Mouse (Mus musculus) MEL (cell line): ENCODE measurements around the gene Rbm47. TPM values are rescaled to one million over a fixed set of nuclear protein-coding genes. Genes with fewer than 3 reads are reported as not detected.

Experiments
- DNase-seq: peaks from one replicate; pipeline ENCODE4 v3.0.0; 2011; ENCODE audit warnings: low read depth, low spot score
- H3K27ac ChIP-seq: 2 replicates; pipeline ENCODE4 v1.5.1; 2012; ENCODE audit warnings: low read depth, mild to moderate bottlenecking, control low read depth, low read length, moderate library complexity; ENCODE audit not compliant: control insufficient read depth
- H3K27me3 ChIP-seq, 2 experiments: fragments of 150-350 bp in 1 of 2; sonication (generic) in 1 of 2; 2 replicates each; pipeline ENCODE4 v1.6.1; 2012; ENCODE audit warnings: low read length in 2 of 2, mild to moderate bottlenecking in 2 of 2, improper control_type of control experiment in 1 of 2, moderate library complexity in 1 of 2; ENCODE audit not compliant: insufficient read depth in 2 of 2, control insufficient read depth in 1 of 2
- H3K36me3 ChIP-seq, 2 experiments: 2 replicates each; pipeline ENCODE4 v1.6.1; 2012 to 2014; ENCODE audit warnings: low read length in 2 of 2, improper control_type of control experiment in 1 of 2, inconsistent platforms in 1 of 2, mild to moderate bottlenecking in 1 of 2; ENCODE audit not compliant: insufficient read depth in 2 of 2, control insufficient read depth in 1 of 2
- H3K4me1 ChIP-seq, 2 experiments: fragments of 150-350 bp in 1 of 2; sonication (generic) in 1 of 2; 2 replicates each; pipeline ENCODE4 v1.6.1; 2012; ENCODE audit warnings: low read length in 2 of 2, improper control_type of control experiment in 1 of 2, mild to moderate bottlenecking in 1 of 2; ENCODE audit not compliant: insufficient read depth in 2 of 2, control insufficient read depth in 1 of 2
- H3K4me3 ChIP-seq, 2 experiments: fragments of 150-350 bp in 1 of 2; sonication (generic) in 1 of 2; 2 replicates each; pipeline ENCODE4 v1.5.1; 2012; ENCODE audit warnings: low read depth in 2 of 2, low read length in 2 of 2, mild to moderate bottlenecking in 2 of 2, moderate library complexity in 2 of 2, control low read depth in 1 of 2, improper control_type of control experiment in 1 of 2; ENCODE audit not compliant: control insufficient read depth in 1 of 2, insufficient read depth in 1 of 2
- H3K79me2 ChIP-seq: 2 replicates; pipeline ENCODE4 v1.6.1; 2012; ENCODE audit warnings: mild to moderate bottlenecking, low read length, moderate library complexity; ENCODE audit not compliant: control insufficient read depth, poor library complexity, insufficient read depth
- H3K9ac ChIP-seq: 2 replicates; pipeline ENCODE4 v1.6.1; 2012; ENCODE audit warnings: low read depth, mild to moderate bottlenecking, control low read depth, low read length, moderate library complexity; ENCODE audit not compliant: control insufficient read depth, poor library complexity, severe bottlenecking
- H3K9me3 ChIP-seq: fragments of 150-350 bp; sonication (generic); replicated peaks from 2 replicates; pipeline ENCODE4 v1.6.1; 2012; ENCODE audit warnings: mild to moderate bottlenecking, low read length, improper control_type of control experiment, moderate library complexity; ENCODE audit not compliant: insufficient read depth
- CHD1 ChIP-seq: IDR thresholded peaks from 2 replicates; pipeline ENCODE4 v1.6.1; 2012; ENCODE audit warnings: low read depth, mild to moderate bottlenecking, inconsistent platforms, low read length, improper control_type of control experiment
- CHD2 ChIP-seq: IDR thresholded peaks from 2 replicates; pipeline ENCODE4 v1.6.1; 2011; ENCODE audit warnings: low read length, improper control_type of control experiment
- CTCF ChIP-seq, 3 experiments: IDR thresholded peaks in 2 of 3; conservative IDR thresholded peaks in 1 of 3; 2 replicates each; pipeline ENCODE4 v1.5.1; 2011 to 2012; ENCODE audit warnings: low read length in 3 of 3, low read depth in 2 of 3, mild to moderate bottlenecking in 2 of 3, improper control_type of control experiment in 1 of 3, inconsistent platforms in 1 of 3, mixed read lengths in 1 of 3, moderate library complexity in 1 of 3; ENCODE audit not compliant: control insufficient read depth in 1 of 3, insufficient read depth in 1 of 3, poor library complexity in 1 of 3, severe bottlenecking in 1 of 3
- ELF1 ChIP-seq: IDR thresholded peaks from 2 replicates; pipeline ENCODE4 v1.6.1; 2014; ENCODE audit warnings: low read depth, mild to moderate bottlenecking, inconsistent platforms, low read length, improper control_type of control experiment, moderate library complexity
- GABPA ChIP-seq: IDR thresholded peaks from 2 replicates; pipeline ENCODE4 v1.6.1; 2012; ENCODE audit warnings: low read depth, mild to moderate bottlenecking, inconsistent platforms, low read length, improper control_type of control experiment, moderate library complexity
- GATA1 ChIP-seq: IDR thresholded peaks from 2 replicates; pipeline ENCODE4 v1.6.1; 2011; ENCODE audit warnings: low read depth, low read length, improper control_type of control experiment
- HCFC1 ChIP-seq: IDR thresholded peaks from 2 replicates; pipeline ENCODE4 v1.6.1; 2012; ENCODE audit warnings: low read depth, mild to moderate bottlenecking, inconsistent platforms, low read length, improper control_type of control experiment, moderate library complexity
- JUND ChIP-seq: IDR thresholded peaks from 2 replicates; pipeline ENCODE4 v1.6.1; 2011; ENCODE audit warnings: low read depth, mild to moderate bottlenecking, improper control_type of control experiment, low read length
- KAT2A ChIP-seq: conservative IDR thresholded peaks from 2 replicates; pipeline ENCODE4 v1.6.1; 2012; ENCODE audit warnings: low read depth, low read length, improper control_type of control experiment, inconsistent platforms
- MAFK ChIP-seq: IDR thresholded peaks from 2 replicates; pipeline ENCODE4 v1.6.1; 2011; ENCODE audit warnings: low read depth, mild to moderate bottlenecking, low read length, improper control_type of control experiment, borderline replicate concordance
- MXI1 ChIP-seq: IDR thresholded peaks from 2 replicates; pipeline ENCODE4 v1.6.1; 2011; ENCODE audit warnings: mild to moderate bottlenecking, low read depth, low read length, improper control_type of control experiment
- MYB ChIP-seq: IDR thresholded peaks from 2 replicates; pipeline ENCODE4 v1.6.1; 2011; ENCODE audit warnings: mild to moderate bottlenecking, low read depth, low read length, improper control_type of control experiment
- MYC ChIP-seq: IDR thresholded peaks from 2 replicates; pipeline ENCODE4 v1.6.1; 2011; ENCODE audit warnings: low read depth, mild to moderate bottlenecking, low read length, improper control_type of control experiment, moderate library complexity
- NELFE ChIP-seq: IDR thresholded peaks from 2 replicates; pipeline ENCODE4 v1.6.1; 2011; ENCODE audit warnings: low read depth, low read length, improper control_type of control experiment
- POLR2A ChIP-seq, 2 experiments: IDR thresholded peaks; 2 replicates each; pipeline ENCODE4 v1.6.1; 2011 to 2012; ENCODE audit warnings: low read length in 2 of 2, mild to moderate bottlenecking in 2 of 2, control low read depth in 1 of 2, improper control_type of control experiment in 1 of 2, low read depth in 1 of 2, moderate library complexity in 1 of 2; ENCODE audit not compliant: control insufficient read depth in 1 of 2, insufficient read depth in 1 of 2, poor library complexity in 1 of 2
- POLR2AphosphoS5 ChIP-seq: IDR thresholded peaks from 2 replicates; pipeline ENCODE4 v1.6.1; 2012; ENCODE audit warnings: low read depth, borderline replicate concordance, mild to moderate bottlenecking, inconsistent platforms, low read length, moderate library complexity, mixed read lengths
- RCOR1 ChIP-seq: IDR thresholded peaks from 2 replicates; pipeline ENCODE4 v1.6.1; 2012; ENCODE audit warnings: low read depth, mild to moderate bottlenecking, inconsistent platforms, low read length, improper control_type of control experiment
- SIN3A ChIP-seq: IDR thresholded peaks from 2 replicates; pipeline ENCODE4 v1.6.1; 2012; ENCODE audit warnings: low read length, improper control_type of control experiment, inconsistent platforms
- SMC3 ChIP-seq: IDR thresholded peaks from 2 replicates; pipeline ENCODE4 v1.6.1; 2011; ENCODE audit warnings: low read depth, low read length, improper control_type of control experiment
- TAL1 ChIP-seq: IDR thresholded peaks from 2 replicates; pipeline ENCODE4 v1.6.1; 2012; ENCODE audit warnings: mild to moderate bottlenecking, inconsistent platforms, low read length, moderate library complexity, mixed read lengths
- UBTF ChIP-seq: IDR thresholded peaks from 2 replicates; pipeline ENCODE4 v1.6.1; 2012; ENCODE audit warnings: low read depth, mild to moderate bottlenecking, inconsistent platforms, low read length, improper control_type of control experiment, moderate library complexity, borderline replicate concordance; ENCODE audit not compliant: insufficient read depth
- USF1 ChIP-seq: IDR thresholded peaks from 2 replicates; pipeline ENCODE4 v1.6.1; 2014; ENCODE audit warnings: low read depth, mild to moderate bottlenecking, inconsistent platforms, low read length, improper control_type of control experiment, moderate library complexity
- ZMIZ1 ChIP-seq: IDR thresholded peaks from 2 replicates; pipeline ENCODE4 v1.6.1; 2012; ENCODE audit warnings: low read depth, mild to moderate bottlenecking, inconsistent platforms, low read length, improper control_type of control experiment, moderate library complexity
- polyA plus RNA-seq, 2 experiments: library from polyadenylated mRNA; stranded (reverse) in 1 of 2; unstranded in 1 of 2; fragments of >175 nt in 1 of 2; fragments of >200 nt in 1 of 2; gene quantifications; 2 replicates each; pipeline versions ENCODE4 v1.2.1 to v1.2.4; 2012; ENCODE audit warnings: low replicate concordance in 2 of 2, low read depth in 1 of 2; ENCODE audit not compliant: insufficient read length in 2 of 2, insufficient read depth in 1 of 2, missing spikeins in 1 of 2
- total RNA-seq: library from RNA; depleted of rRNA; stranded (reverse); fragments of 300-350 nt; gene quantifications from 2 replicates; pipeline ENCODE4 v1.2.3, GENCODE M21; 2012

Gene Rbm47
- total and polyA plus RNA-seq, 3 experiments = not detected

DNA sequence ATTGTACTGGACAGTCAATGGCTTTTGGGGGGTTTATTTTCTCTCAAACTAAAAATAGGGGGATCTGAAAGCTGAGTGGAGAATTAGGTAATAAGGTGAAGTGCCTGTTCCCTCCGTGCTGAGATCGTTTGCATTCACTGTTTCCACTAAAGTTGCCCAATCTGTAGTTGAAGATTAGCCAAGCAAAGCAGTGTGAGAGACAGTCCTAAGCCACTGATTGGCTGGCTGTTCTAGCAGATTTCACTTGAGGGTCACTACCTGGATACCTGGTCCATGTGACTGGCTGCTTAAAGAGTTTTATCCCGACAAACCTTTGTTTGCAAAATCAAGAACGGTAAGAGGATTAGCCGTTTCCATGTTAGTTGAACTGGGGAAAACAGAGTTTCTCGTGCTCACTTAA, 58.7 kb downstream of the Rbm47 start:
- H3K27ac ChIP-seq = no peak overlapping the region
- no peaks in the 10 kb centered on the region for H3K79me2 ChIP-seq
- H3K4me1 ChIP-seq = no peaks in the 10 kb centered on the region
- peaks cover 1 to 4% of the 10 kb centered on the region in 2 experiments; a peak in 3 of 4 replicates for H3K27me3 ChIP-seq
- no peak overlapping the region for H3K9ac ChIP-seq
- H3K36me3 ChIP-seq = no peaks in the 10 kb centered on the region
- H3K4me3 ChIP-seq = no peak overlapping the region
- TF ChIP-seq MAFK (no peak), SMC3 (no peak), HCFC1 (no peak), CTCF (IDR thresholded peaks at IDR 0.05 in 2 of 3, conservative IDR thresholded peaks at IDR 0.05 in 1 of 3; ENCODE audit: control insufficient read depth in 1 of 3, insufficient read depth in 1 of 3, low read depth in 2 of 3, low read length in 3 of 3, poor library complexity in 1 of 3, severe bottlenecking in 1 of 3) (no peak), MYB (no peak), GABPA (no peak), UBTF (no peak), CHD2 (no peak), ELF1 (no peak), MXI1 (no peak), JUND (no peak), SIN3A (no peak)
- TF ChIP-seq, all 39 proteins: peak for 0
- no peak for DNase-seq
- no peaks in the 10 kb centered on the region for H3K9me3 ChIP-seq

DNA sequence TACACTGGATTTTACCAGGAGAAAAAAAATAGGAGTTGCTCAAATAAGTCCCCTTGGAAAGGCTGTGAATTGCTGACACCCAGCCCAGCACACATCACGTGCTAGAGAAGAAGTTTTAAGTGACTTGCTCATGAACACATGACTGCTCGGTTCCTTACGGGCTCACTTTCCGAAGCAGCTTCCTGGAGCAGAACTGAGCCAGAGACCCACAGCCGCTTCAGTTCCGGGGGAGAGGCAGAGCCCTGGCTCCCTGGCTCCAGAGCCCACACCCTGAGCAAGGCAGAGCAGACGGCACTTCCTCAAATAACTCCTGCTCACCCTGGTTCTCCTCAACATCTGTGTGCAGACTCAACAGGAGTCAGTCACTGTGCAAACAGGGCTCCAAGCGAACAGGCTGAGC, 60.9 kb downstream of the Rbm47 start:
- DNase-seq = no peak

DNA sequence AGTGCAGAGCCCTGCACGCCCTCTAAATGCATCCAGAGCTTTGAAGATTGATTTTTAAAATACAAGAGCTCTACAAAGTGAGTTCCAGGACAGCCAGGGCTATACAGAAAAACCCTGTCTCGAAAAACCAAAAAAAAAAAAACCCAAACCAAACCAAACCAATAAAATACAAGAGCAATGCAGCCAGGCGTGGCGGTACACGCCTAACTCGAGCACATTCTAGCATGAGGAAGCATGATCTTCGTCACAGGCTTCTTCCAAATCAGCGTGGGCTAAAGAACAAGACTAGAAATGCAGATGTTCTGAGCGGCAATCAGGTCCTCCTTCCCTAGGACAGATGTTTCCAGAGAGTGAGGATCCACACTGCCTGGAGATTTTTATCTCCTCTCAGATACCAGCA, 66.5 kb downstream of the Rbm47 start:
- H3K9ac ChIP-seq = no peak overlapping the region
- H3K4me3 ChIP-seq = no peak overlapping the region
- no peak for DNase-seq
- no peaks in the 10 kb centered on the region for H3K36me3 ChIP-seq
- H3K27me3 ChIP-seq = no peaks in the 10 kb centered on the region; a peak in 1 of 4 replicates
- no peaks in the 10 kb centered on the region; a peak in 1 of 4 replicates for H3K4me1 ChIP-seq
- TF ChIP-seq JUND (no peak), NELFE (no peak), RCOR1 (no peak), MYB (no peak), ELF1 (no peak), CHD1 (no peak), MYC (no peak), CHD2 (no peak), USF1 (no peak), UBTF (no peak), POLR2AphosphoS5 (no peak), ZMIZ1 (no peak), SMC3 (no peak)
- H3K9me3 ChIP-seq = no peaks in the 10 kb centered on the region
- no peak overlapping the region for H3K27ac ChIP-seq
- no peaks in the 10 kb centered on the region for H3K79me2 ChIP-seq

More for the DNA sequence above, 60.9 kb downstream of the Rbm47 start:
- H3K27me3 ChIP-seq = peaks cover 1 to 4% of the 10 kb centered on the region in 2 experiments; a peak in 3 of 4 replicates
- no peak overlapping the region for H3K9ac ChIP-seq
- H3K27ac ChIP-seq = no peak overlapping the region
- no peaks in the 10 kb centered on the region for H3K4me1 ChIP-seq
- H3K79me2 ChIP-seq = no peaks in the 10 kb centered on the region
- TF ChIP-seq POLR2A (IDR thresholded peaks at IDR 0.05; ENCODE audit: control insufficient read depth in 1 of 2, insufficient read depth in 1 of 2, low read depth in 1 of 2, low read length in 2 of 2, poor library complexity in 1 of 2) = no peak
- no peak for TF ChIP-seq GABPA
- no peak for TF ChIP-seq KAT2A
- no peak for TF ChIP-seq GATA1
- no peak for TF ChIP-seq TAL1
- no peaks in the 10 kb centered on the region for H3K36me3 ChIP-seq
- no peaks in the 10 kb centered on the region for H3K9me3 ChIP-seq
- no peak overlapping the region for H3K4me3 ChIP-seq
